In genomic region chr5:139734746-139735145, GRCm38 (mm10) we compare ENCODE assay signal across 9 mouse cellular contexts. TPM values are rescaled to one million over a fixed set of nuclear protein-coding genes. Genes with fewer than 3 reads are reported as not detected.
DNase-seq lines count a peak whose midpoint lies in the region; ATAC-seq and TF ChIP-seq lines count a peak whose summit lies in the region.
"Had no signal": no experiment of that assay in that cellular context is flagged by ENCODE, and none has a peak within 500 bp of the region (broad histone marks: within the 10 kb centered on the region; RNA-seq: fewer than 3 reads in every experiment).

No protein-coding gene starts in this region.

- H3K4me1 ChIP-seq in kidney, postnatal 0 days (replicated peaks; ENCODE audit: insufficient read depth, low read length): peaks cover 34% of the 10 kb centered on the region
- H3K4me1 ChIP-seq in embryonic facial prominence, embryonic 13.5 days: peaks cover 79% of the 10 kb centered on the region
- H3K4me1 ChIP-seq in limb, embryonic 11.5 days (ENCODE audit: control insufficient read depth, insufficient read depth, low read length): peaks cover 32% of the 10 kb centered on the region
- H3K4me1 ChIP-seq in neural tube, embryonic 14.5 days (ENCODE audit: control insufficient read depth, insufficient read depth, low read length): peaks cover 13% of the 10 kb centered on the region

- no peak overlapping the region for H3K4me3 ChIP-seq in kidney, postnatal 0 days (replicated peaks; ENCODE audit: low read depth, low read length)
- H3K4me3 ChIP-seq in embryonic facial prominence, embryonic 13.5 days: peak overlapping the region; percentile 62
- H3K4me3 ChIP-seq in limb, embryonic 11.5 days (ENCODE audit: low read depth, low read length): no peak overlapping the region
- H3K4me3 ChIP-seq in neural tube, embryonic 14.5 days (ENCODE audit: low read depth, low read length): no peak overlapping the region

- no peaks in the 10 kb centered on the region for H3K27me3 ChIP-seq in kidney, postnatal 0 days (ENCODE audit: insufficient read depth, low read length)
- no peaks in the 10 kb centered on the region for H3K27me3 ChIP-seq in embryonic facial prominence, embryonic 13.5 days
- H3K27me3 ChIP-seq in limb, embryonic 11.5 days (ENCODE audit: control insufficient read depth, insufficient read depth, low read length): no peaks in the 10 kb centered on the region
- peaks cover 4% of the 10 kb centered on the region; the same call in 1 of the 2 replicates for H3K27me3 ChIP-seq in neural tube, embryonic 14.5 days (ENCODE audit: control insufficient read depth, insufficient read depth, low read length)

- no peaks in the 10 kb centered on the region for H3K36me3 ChIP-seq in kidney, postnatal 0 days (ENCODE audit: insufficient read depth, low read length)
- H3K36me3 ChIP-seq in embryonic facial prominence, embryonic 13.5 days: no peaks in the 10 kb centered on the region
- H3K36me3 ChIP-seq in limb, embryonic 11.5 days (ENCODE audit: control insufficient read depth, insufficient read depth, low read length): no peaks in the 10 kb centered on the region
- no peaks in the 10 kb centered on the region for H3K36me3 ChIP-seq in neural tube, embryonic 14.5 days (ENCODE audit: control insufficient read depth, insufficient read depth, low read length)

- H3K9ac ChIP-seq in kidney, postnatal 0 days (ENCODE audit: low read depth, low read length): no peak overlapping the region
- H3K9ac ChIP-seq in embryonic facial prominence, embryonic 13.5 days: no peak overlapping the region
- H3K9ac ChIP-seq in limb, embryonic 11.5 days (ENCODE audit: low read length): no peak overlapping the region
- no peak overlapping the region for H3K9ac ChIP-seq in neural tube, embryonic 14.5 days (replicated peaks; ENCODE audit: low read depth, low read length)

- TF ChIP-seq CTCF in kidney, postnatal 0 days (IDR thresholded peaks at IDR 0.05; ENCODE audit: low read depth): no peak

- H3K9me3 ChIP-seq in kidney, postnatal 0 days (replicated peaks; ENCODE audit: low read length): no peaks in the 10 kb centered on the region
- H3K9me3 ChIP-seq in embryonic facial prominence, embryonic 13.5 days: no peaks in the 10 kb centered on the region
- H3K9me3 ChIP-seq in limb, embryonic 11.5 days (ENCODE audit: control insufficient read depth, low read length): no peaks in the 10 kb centered on the region
- H3K9me3 ChIP-seq in neural tube, embryonic 14.5 days (ENCODE audit: control insufficient read depth, low read length): no peaks in the 10 kb centered on the region

- no peak overlapping the region for H3K27ac ChIP-seq in kidney, postnatal 0 days
- no peak overlapping the region for H3K27ac ChIP-seq in embryonic facial prominence, embryonic 13.5 days
- H3K27ac ChIP-seq in limb, embryonic 11.5 days (replicated peaks; ENCODE audit: low read depth, low read length): no peak overlapping the region
- no peak overlapping the region for H3K27ac ChIP-seq in neural tube, embryonic 14.5 days (ENCODE audit: low read depth, low read length)

- peak overlapping the region; percentile 96 for H3K4me2 ChIP-seq in kidney, postnatal 0 days (ENCODE audit: low read length)
- peak overlapping the region; percentile 99 for H3K4me2 ChIP-seq in embryonic facial prominence, embryonic 13.5 days
- H3K4me2 ChIP-seq in limb, embryonic 11.5 days (ENCODE audit: low read depth, severe bottlenecking): peak overlapping the region; percentile 96; the same call in 1 of the 2 replicates
- H3K4me2 ChIP-seq in neural tube, embryonic 14.5 days (ENCODE audit: low read depth, low read length): peak overlapping the region; percentile 86

- WGBS in kidney, postnatal 0 days: 58% methylated on average over 7 of the region's 7 CpGs
- WGBS in embryonic facial prominence, embryonic 13.5 days: 82% methylated on average over 7 of the region's 7 CpGs
- WGBS in limb, embryonic 11.5 days: 86% methylated on average over 7 of the region's 7 CpGs
- 81% methylated on average over 7 of the region's 7 CpGs for WGBS in neural tube, embryonic 14.5 days

- no peak for ATAC-seq in kidney, postnatal 0 days (replicated peaks; ENCODE audit: low FRiP score, low read depth)
- ATAC-seq in embryonic facial prominence, embryonic 13.5 days (ENCODE audit: insufficient number of reproducible peaks, insufficient read depth, low FRiP score, low TSS enrichment, low read depth): no peak
- ATAC-seq in limb, embryonic 11.5 days (ENCODE audit: insufficient number of reproducible peaks, low FRiP score, low TSS enrichment, low read depth): no peak
- ATAC-seq in neural tube, embryonic 14.5 days (ENCODE audit: low read depth): no peak

- DNase-seq in kidney, postnatal 0 days (ENCODE audit: low spot score): no peak
- DNase-seq in kidney, postnatal 14 days: no peak
- no peak for DNase-seq in limb, embryonic 11.5 days (ENCODE audit: low spot score)
- no peak for DNase-seq in embryo, embryonic 10 days (ENCODE audit: low spot score)
- no peak for DNase-seq in urinary bladder, adult 2 months (ENCODE audit: low spot score)
- no peak for DNase-seq in urinary bladder, postnatal 4 days (ENCODE audit: low spot score in 2 of 2)
- DNase-seq: right cerebral cortex, postnatal 4 days had no signal

RNA-seq across cellular contexts. Expression of gene Micall2, which starts 1.4 kb away (rescaled TPM):
- 4.2 and 4.6 TPM in 2 replicates for polyA plus RNA-seq in kidney, postnatal 0 days (2015; fragmentation: Nextera tagmentation; extraction: Ambion mirVana)
- 7.3 and 8.9 TPM in 2 replicates for polyA plus RNA-seq in embryonic facial prominence, embryonic 13.5 days (2015; fragmentation: Nextera tagmentation; extraction: Ambion mirVana)
- polyA plus RNA-seq in limb, embryonic 11.5 days (2014; fragmentation: Nextera tagmentation; extraction: Ambion mirVana): 6.6 and 7.8 TPM in 2 replicates
- polyA plus RNA-seq in neural tube, embryonic 14.5 days (2014; fragmentation: Nextera tagmentation; extraction: Ambion mirVana): 9.1 and 9.4 TPM in 2 replicates
- 7.1 and 8.3 TPM in 2 replicates for polyA plus RNA-seq in urinary bladder, adult 2 months (2012; rRNA removed)

RNA-seq across cellular contexts. Expression of gene Ints1, which starts 40.7 kb away (rescaled TPM):
- 17.9 and 19.0 TPM in 2 replicates for polyA plus RNA-seq in kidney, postnatal 0 days (2015; fragmentation: Nextera tagmentation; extraction: Ambion mirVana)
- polyA plus RNA-seq in embryonic facial prominence, embryonic 13.5 days (2015; fragmentation: Nextera tagmentation; extraction: Ambion mirVana): 24.5 and 29.0 TPM in 2 replicates
- polyA plus RNA-seq in limb, embryonic 11.5 days (2014; fragmentation: Nextera tagmentation; extraction: Ambion mirVana): 33.7 and 40.5 TPM in 2 replicates
- 35.4 and 39.6 TPM in 2 replicates for polyA plus RNA-seq in neural tube, embryonic 14.5 days (2014; fragmentation: Nextera tagmentation; extraction: Ambion mirVana)
- 12.1 and 20.9 TPM in 2 replicates for polyA plus RNA-seq in urinary bladder, adult 2 months (2012; rRNA removed)

RNA-seq across cellular contexts. Expression of gene Mafk, which starts 56.6 kb away (rescaled TPM):
- 12.8 and 14.4 TPM in 2 replicates for polyA plus RNA-seq in kidney, postnatal 0 days (2015; fragmentation: Nextera tagmentation; extraction: Ambion mirVana)
- 8.7 and 9.6 TPM in 2 replicates for polyA plus RNA-seq in embryonic facial prominence, embryonic 13.5 days (2015; fragmentation: Nextera tagmentation; extraction: Ambion mirVana)
- 4.6 and 5.1 TPM in 2 replicates for polyA plus RNA-seq in limb, embryonic 11.5 days (2014; fragmentation: Nextera tagmentation; extraction: Ambion mirVana)
- 5.7 and 8.9 TPM in 2 replicates for polyA plus RNA-seq in neural tube, embryonic 14.5 days (2014; fragmentation: Nextera tagmentation; extraction: Ambion mirVana)
- polyA plus RNA-seq in urinary bladder, adult 2 months (2012; rRNA removed): 42.3 and 47.7 TPM in 2 replicates
